Mouse (Mus musculus) R1 (cell line): ENCODE results near the gene Reep3.
A peak's percentile ranks its signal among the peaks of the same experiment; 100 is the strongest.

ENCODE experiments used
- DNase-seq: peaks from one replicate; pipeline ENCODE4 v3.0.0-alpha.2; 2018; ENCODE audit warnings: low read depth, low spot score

Gene Reep3

GRCm38 (mm10) chr10:67096621-67097436 lies at the start of gene Reep3:
TSS of gene Reep3 (minus strand) at chr10:67096945.
- DNase-seq, result peak; percentile 59

GRCm38 (mm10) chr10:67145623-67146022 lies 48.9 kb upstream of the Reep3 start:
- no peak for DNase-seq

GRCm38 (mm10) chr10:67144269-67144668 lies 47.5 kb upstream of the Reep3 start:
- DNase-seq, result no peak

- no peak for DNase-seq
Observed at GRCm38 (mm10) chr10:67143661-67144060, 46.9 kb upstream of the Reep3 start.

GRCm38 (mm10) chr10:67137437-67137836 lies 40.7 kb upstream of the Reep3 start:
- no peak for DNase-seq

GRCm38 (mm10) chr10:67134322-67134721 lies 37.6 kb upstream of the Reep3 start:
- no peak for DNase-seq

- DNase-seq, result no peak
Observed at GRCm38 (mm10) chr10:67131709-67132108, 35.0 kb upstream of the Reep3 start.

GRCm38 (mm10) chr10:67129531-67129930 lies 32.8 kb upstream of the Reep3 start:
- no peak for DNase-seq

- no peak for DNase-seq
Observed at GRCm38 (mm10) chr10:67126859-67127758, 30.4 kb upstream of the Reep3 start.

GRCm38 (mm10) chr10:67126061-67126858 lies 29.5 kb upstream of the Reep3 start:
- peak; percentile 83 for DNase-seq

- no peak for DNase-seq
Observed at GRCm38 (mm10) chr10:67124156-67124555, 27.4 kb upstream of the Reep3 start.

GRCm38 (mm10) chr10:67123756-67124155 lies 27.0 kb upstream of the Reep3 start:
- no peak for DNase-seq

- no peak for DNase-seq
Observed at GRCm38 (mm10) chr10:67120640-67121039, 23.9 kb upstream of the Reep3 start.

- no peak for DNase-seq
Observed at GRCm38 (mm10) chr10:67120180-67120579, 23.4 kb upstream of the Reep3 start.

GRCm38 (mm10) chr10:67119291-67119690 lies 22.5 kb upstream of the Reep3 start:
- DNase-seq, result peak; percentile 77

GRCm38 (mm10) chr10:67116251-67116650 lies 19.5 kb upstream of the Reep3 start:
- DNase-seq, result no peak

- DNase-seq, result no peak
Observed at GRCm38 (mm10) chr10:67115666-67116091, 18.9 kb upstream of the Reep3 start.

GRCm38 (mm10) chr10:67115115-67115514 lies 18.4 kb upstream of the Reep3 start:
- DNase-seq, result no peak

- DNase-seq, result no peak
Observed at GRCm38 (mm10) chr10:67113833-67114232, 17.1 kb upstream of the Reep3 start.

GRCm38 (mm10) chr10:67112967-67113366 lies 16.2 kb upstream of the Reep3 start:
- peak; percentile 1 for DNase-seq

- DNase-seq, result no peak
Observed at GRCm38 (mm10) chr10:67111799-67112177, 15.0 kb upstream of the Reep3 start.
